Comparison of ENCODE assay signal across 11 mouse cellular contexts in the genomic region with DNA sequence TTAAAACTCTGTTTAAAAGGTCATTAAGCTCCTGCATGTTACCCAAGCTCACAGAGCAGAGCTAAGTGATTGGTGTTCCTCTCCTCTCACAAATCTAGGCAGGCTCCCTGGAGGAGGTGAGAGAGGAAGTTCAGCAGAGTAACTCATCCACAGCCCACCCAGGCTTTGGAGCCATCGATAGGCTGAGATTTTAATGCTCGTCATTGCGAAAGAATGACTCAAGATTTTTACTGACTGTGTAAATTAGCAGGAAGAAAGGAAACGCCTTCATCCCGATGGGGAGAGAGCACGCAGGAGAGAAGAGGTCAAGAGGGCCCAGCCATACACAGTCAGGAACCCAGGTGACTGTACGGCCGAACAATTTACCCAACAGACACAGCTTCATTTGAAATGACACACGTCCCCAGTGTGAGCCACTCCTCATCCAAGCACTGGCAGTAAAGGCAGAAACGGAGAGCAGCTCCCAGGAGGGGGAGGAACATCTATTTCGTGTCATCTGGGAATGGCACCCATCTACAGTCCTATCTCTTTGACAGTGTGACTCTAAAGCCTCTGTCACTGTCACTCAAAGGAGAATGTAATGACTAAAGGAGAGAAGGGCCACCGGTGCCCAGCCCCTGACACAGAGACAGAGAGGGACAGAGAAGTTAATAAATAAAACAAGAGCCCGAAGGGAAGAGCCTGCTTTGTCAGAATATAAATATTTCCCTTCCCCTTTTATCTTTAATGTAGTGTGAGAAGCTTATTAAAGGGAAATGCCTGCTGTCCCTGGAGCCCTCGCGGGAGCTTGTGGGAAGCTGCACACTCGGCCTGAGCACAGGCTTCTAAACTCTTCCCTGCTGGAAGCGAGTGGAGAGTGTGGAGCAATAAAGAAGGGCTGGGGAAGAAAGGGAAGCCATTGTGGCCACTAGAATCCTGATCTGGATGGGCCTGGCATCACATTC. TPM values are rescaled to one million over a fixed set of nuclear protein-coding genes. Genes with fewer than 3 reads are reported as not detected.
DNase-seq lines count a peak whose midpoint lies in the region; ATAC-seq and TF ChIP-seq lines count a peak whose summit lies in the region.
"Had no signal": no experiment of that assay in that cellular context is flagged by ENCODE, and none has a peak within 500 bp of the region (broad histone marks: within the 10 kb centered on the region; RNA-seq: fewer than 3 reads in every experiment).

No protein-coding gene starts in this region.

- 49% methylated on average over 17 of the region's 17 CpGs for WGBS in forebrain, embryonic 12.5 days
- WGBS in forebrain, embryonic 11.5 days, result 59% methylated on average over 17 of the region's 17 CpGs
- 22% methylated on average over 17 of the region's 17 CpGs for WGBS in neural tube, embryonic 11.5 days
- WGBS in limb, embryonic 14.5 days, result 29% methylated on average over 17 of the region's 17 CpGs

- H3K9ac ChIP-seq in forebrain, embryonic 12.5 days, result no peak overlapping the region
- H3K9ac ChIP-seq in forebrain, embryonic 11.5 days (ENCODE audit: low read length), result no peak overlapping the region; the same call in 1 of the 2 replicates
- peak overlapping the region; percentile 19 for H3K9ac ChIP-seq in neural tube, embryonic 11.5 days (ENCODE audit: low read length)
- H3K9ac ChIP-seq in limb, embryonic 14.5 days (ENCODE audit: low read depth, low read length, severe bottlenecking), result 0 out of 2 replicates have a peak overlapping the region, but pooled peaks have one; percentile 25

- H3K4me1 ChIP-seq in forebrain, embryonic 12.5 days, result peaks cover 13% of the 10 kb centered on the region
- H3K4me1 ChIP-seq in forebrain, embryonic 11.5 days (replicated peaks; ENCODE audit: control insufficient read depth, insufficient read depth, low read length), result 0 out of 2 replicates have a peak, but pooled peaks cover 6% of the 10 kb centered on the region
- peaks cover 10% of the 10 kb centered on the region; the same call in 1 of the 2 replicates for H3K4me1 ChIP-seq in neural tube, embryonic 11.5 days (ENCODE audit: control insufficient read depth, insufficient read depth, low read length)
- peaks cover 17% of the 10 kb centered on the region for H3K4me1 ChIP-seq in limb, embryonic 14.5 days (ENCODE audit: control insufficient read depth, insufficient read depth, low read length)

- no peak overlapping the region for H3K4me3 ChIP-seq in forebrain, embryonic 12.5 days (replicated peaks)
- H3K4me3 ChIP-seq in forebrain, embryonic 11.5 days (ENCODE audit: low read depth, low read length), result no peak overlapping the region
- H3K4me3 ChIP-seq in neural tube, embryonic 11.5 days (ENCODE audit: low read depth, low read length), result no peak overlapping the region
- H3K4me3 ChIP-seq in limb, embryonic 14.5 days (replicated peaks; ENCODE audit: low read length), result no peak overlapping the region

- peak overlapping the region; percentile 67; the same call in 1 of the 2 replicates for H3K27ac ChIP-seq in forebrain, embryonic 12.5 days
- H3K27ac ChIP-seq in forebrain, embryonic 11.5 days (ENCODE audit: low read depth, low read length), result no peak overlapping the region
- H3K27ac ChIP-seq in neural tube, embryonic 11.5 days (ENCODE audit: low read depth, low read length), result peak overlapping the region; percentile 42
- H3K27ac ChIP-seq in limb, embryonic 14.5 days (replicated peaks; ENCODE audit: low read depth, low read length), result no peak overlapping the region; the same call in 1 of the 2 replicates
- H3K27ac ChIP-seq: macrophage had no signal

- no peak for ATAC-seq in forebrain, embryonic 12.5 days (ENCODE audit: low FRiP score)
- no peak for ATAC-seq in forebrain, embryonic 11.5 days (replicated peaks; ENCODE audit: low FRiP score)
- no peak for ATAC-seq in neural tube, embryonic 11.5 days (ENCODE audit: insufficient read depth, low FRiP score, low TSS enrichment)
- ATAC-seq in limb, embryonic 14.5 days (ENCODE audit: low FRiP score, low read depth), result no peak
- no peak for ATAC-seq in monocyte, adult 5-6 weeks (replicated peaks; ENCODE audit: insufficient number of reproducible peaks, low FRiP score, low TSS enrichment, poor library complexity, severe bottlenecking)
- ATAC-seq: Patski had no signal

- no peaks in the 10 kb centered on the region for H3K36me3 ChIP-seq in forebrain, embryonic 12.5 days (replicated peaks)
- H3K36me3 ChIP-seq in forebrain, embryonic 11.5 days (ENCODE audit: control insufficient read depth, insufficient read depth, low read length), result no peaks in the 10 kb centered on the region
- H3K36me3 ChIP-seq in neural tube, embryonic 11.5 days (ENCODE audit: control insufficient read depth, insufficient read depth, low read length), result no peaks in the 10 kb centered on the region
- H3K36me3 ChIP-seq in limb, embryonic 14.5 days (ENCODE audit: control insufficient read depth, insufficient read depth, low read length), result no peaks in the 10 kb centered on the region

- H3K9me3 ChIP-seq in forebrain, embryonic 12.5 days, result no peaks in the 10 kb centered on the region
- H3K9me3 ChIP-seq in forebrain, embryonic 11.5 days (ENCODE audit: control insufficient read depth, low read length), result no peaks in the 10 kb centered on the region
- H3K9me3 ChIP-seq in neural tube, embryonic 11.5 days (ENCODE audit: control insufficient read depth, low read length), result no peaks in the 10 kb centered on the region
- H3K9me3 ChIP-seq in limb, embryonic 14.5 days (ENCODE audit: control insufficient read depth, low read length), result no peaks in the 10 kb centered on the region

- no peak for DNase-seq in forebrain, embryonic 11.5 days (ENCODE audit: low spot score)
- peak; percentile 31 for DNase-seq in neural tube, embryonic 11.5 days (ENCODE audit: low spot score)
- DNase-seq in neural tube, embryonic 10.5 days (ENCODE audit: extremely low spot score, low spot score), result no peak
- DNase-seq in limb, embryonic 14.5 days (ENCODE audit: low spot score), result no peak
- no peak for DNase-seq in layer of hippocampus, adult 11-12 months (ENCODE audit: low spot score)
- no peak for DNase-seq in left cerebral cortex, adult 18-20 months (ENCODE audit: low spot score in 2 of 2)
- DNase-seq: gastrocnemius, postnatal 10 days had no signal

- no peak for TF ChIP-seq POLR2A in limb, embryonic 14.5 days (IDR thresholded peaks at IDR 0.05; ENCODE audit: borderline replicate concordance, extremely low read depth, insufficient read depth, insufficient read length)

- no peak overlapping the region for H3K4me2 ChIP-seq in forebrain, embryonic 12.5 days
- no peak overlapping the region for H3K4me2 ChIP-seq in forebrain, embryonic 11.5 days (ENCODE audit: low read depth, low read length, severe bottlenecking)
- no peak overlapping the region for H3K4me2 ChIP-seq in neural tube, embryonic 11.5 days (ENCODE audit: low read depth)
- H3K4me2 ChIP-seq in limb, embryonic 14.5 days (replicated peaks; ENCODE audit: low read depth, low read length, severe bottlenecking), result no peak overlapping the region

- peaks cover 22% of the 10 kb centered on the region for H3K27me3 ChIP-seq in forebrain, embryonic 12.5 days
- no peaks in the 10 kb centered on the region for H3K27me3 ChIP-seq in forebrain, embryonic 11.5 days (ENCODE audit: control insufficient read depth, insufficient read depth, low read length)
- H3K27me3 ChIP-seq in neural tube, embryonic 11.5 days (ENCODE audit: control insufficient read depth, insufficient read depth, low read length), result no peaks in the 10 kb centered on the region
- no peaks in the 10 kb centered on the region for H3K27me3 ChIP-seq in limb, embryonic 14.5 days (ENCODE audit: control insufficient read depth, insufficient read depth, low read length)
- H3K27me3 ChIP-seq: Patski had no signal

RNA-seq across cellular contexts. Expression of gene Fzd7, which starts 17.3 kb away (rescaled TPM):
- polyA plus RNA-seq in forebrain, embryonic 12.5 days (2016; fragmentation: Nextera tagmentation; extraction: Ambion mirVana), result 8.1 and 10.9 TPM in 2 replicates
- polyA plus RNA-seq in forebrain, embryonic 11.5 days (2014; fragmentation: Nextera tagmentation; extraction: Ambion mirVana), result 12.7 and 15.4 TPM in 2 replicates
- polyA plus RNA-seq in neural tube, embryonic 11.5 days (2014; fragmentation: Nextera tagmentation; extraction: Ambion mirVana), result 16.9 and 17.6 TPM in 2 replicates
- polyA plus RNA-seq in limb, embryonic 14.5 days (2012; rRNA removed), result 27.5 and 38.0 TPM in 2 replicates
- 14.8 and 14.9 TPM in 2 replicates for polyA plus RNA-seq in limb, embryonic 14.5 days (2014; fragmentation: Nextera tagmentation; extraction: Ambion mirVana)
- total RNA-seq in monocyte, adult 5-6 weeks (2017), result 12.6 to 14.3 TPM (median 13.2 TPM) in 3 replicates
- 1 to 10 TPM; 7.3 to 8.1 TPM for total RNA-seq in left cerebral cortex, adult 18-20 months (2021)

RNA-seq across cellular contexts. Expression of gene Gm973, which starts 51.1 kb away (rescaled TPM):
- polyA plus RNA-seq in forebrain, embryonic 12.5 days (2016; fragmentation: Nextera tagmentation; extraction: Ambion mirVana), result 1.1 and 1.3 TPM in 2 replicates
- 0.85 and 0.99 TPM in 2 replicates for polyA plus RNA-seq in forebrain, embryonic 11.5 days (2014; fragmentation: Nextera tagmentation; extraction: Ambion mirVana)
- 4.0 and 4.4 TPM in 2 replicates for polyA plus RNA-seq in neural tube, embryonic 11.5 days (2014; fragmentation: Nextera tagmentation; extraction: Ambion mirVana)
- polyA plus RNA-seq in limb, embryonic 14.5 days (2012; rRNA removed), result 2.2 and 2.8 TPM in 2 replicates
- polyA plus RNA-seq in limb, embryonic 14.5 days (2014; fragmentation: Nextera tagmentation; extraction: Ambion mirVana), result 1.8 and 2.1 TPM in 2 replicates
- total RNA-seq in monocyte, adult 5-6 weeks (2017), result 2.4 to 9.2 TPM (median 4.3 TPM) in 3 replicates
- total RNA-seq in left cerebral cortex, adult 18-20 months (2021), result 10 to 100 TPM; 13.0 to 13.9 TPM
- polyA plus RNA-seq: macrophage had no signal

Comparison
In these comparisons a context has a peak if more than half of its experiments do, and no peak if none do; other contexts are left out.
1. H3K27ac ChIP-seq: peak in forebrain, embryonic 12.5 days (single experiment) and neural tube, embryonic 11.5 days (single experiment); none in forebrain, embryonic 11.5 days (single experiment) and limb, embryonic 14.5 days (single experiment).
2. H3K9ac ChIP-seq: peak in neural tube, embryonic 11.5 days (single experiment) and limb, embryonic 14.5 days (single experiment); none in forebrain, embryonic 12.5 days (single experiment) and forebrain, embryonic 11.5 days (single experiment).